Mouse (Mus musculus) hindbrain, embryonic 12.5 days (tissue): ENCODE results near the gene Best3. TPM values are rescaled to one million over a fixed set of nuclear protein-coding genes. Genes with fewer than 3 reads are reported as not detected.

Experiments used
- ATAC-seq: fragments of 200-750 bp; cut with Nextera tagmentation; 2 replicates; pipeline ENCODE4 v1.8.0; 2017; ENCODE audit warnings: moderate TSS enrichment; ENCODE audit not compliant: low FRiP score
- H3K27ac ChIP-seq: fragments of 300-500 bp; sonication (generic); 2 replicates; pipeline ENCODE4 v1.5.1; 2016; ENCODE audit warnings: mild to moderate bottlenecking
- H3K27me3 ChIP-seq: fragments of 300-500 bp; sonication (generic); 2 replicates; pipeline ENCODE4 v1.6.1; 2016; ENCODE audit warnings: mild to moderate bottlenecking
- H3K36me3 ChIP-seq: fragments of 300-500 bp; sonication (generic); 2 replicates; pipeline ENCODE4 v1.6.1; 2016; ENCODE audit warnings: mild to moderate bottlenecking
- H3K4me1 ChIP-seq: fragments of 300-500 bp; sonication (generic); 2 replicates; pipeline ENCODE4 v1.6.1; 2016
- H3K4me2 ChIP-seq: fragments of 300-500 bp; sonication (generic); replicated peaks from 2 replicates; pipeline ENCODE4 v1.6.1; 2016; ENCODE audit warnings: mild to moderate bottlenecking
- H3K4me3 ChIP-seq: fragments of 300-500 bp; sonication (generic); 2 replicates; pipeline ENCODE4 v1.5.1; 2016; ENCODE audit warnings: mild to moderate bottlenecking
- H3K9ac ChIP-seq: fragments of 300-500 bp; sonication (generic); 2 replicates; pipeline ENCODE4 v1.6.1; 2016; ENCODE audit warnings: mild to moderate bottlenecking, moderate library complexity
- H3K9me3 ChIP-seq: fragments of 300-500 bp; sonication (generic); replicated peaks from 2 replicates; pipeline ENCODE4 v1.6.1; 2016; ENCODE audit warnings: mild to moderate bottlenecking
- WGBS: fragments of 180-500 bp; shearing (Covaris S2); methylation state at CpG from one replicate; pipeline ENCODE4 v1.1.7; 2016; 5-methylcytosine and 5-hydroxymethylcytosine counted together
- polyA plus RNA-seq: library from polyadenylated mRNA; unstranded; fragments of >200 nt; fragmentation: Nextera tagmentation; extraction: Ambion mirVana; gene quantifications from 2 replicates; pipeline ENCODE4 v1.2.1, GENCODE M21; 2016

The Best3 gene
- polyA plus RNA-seq, 1 experiment from 2014 or later = 0.22 TPM

DNA sequence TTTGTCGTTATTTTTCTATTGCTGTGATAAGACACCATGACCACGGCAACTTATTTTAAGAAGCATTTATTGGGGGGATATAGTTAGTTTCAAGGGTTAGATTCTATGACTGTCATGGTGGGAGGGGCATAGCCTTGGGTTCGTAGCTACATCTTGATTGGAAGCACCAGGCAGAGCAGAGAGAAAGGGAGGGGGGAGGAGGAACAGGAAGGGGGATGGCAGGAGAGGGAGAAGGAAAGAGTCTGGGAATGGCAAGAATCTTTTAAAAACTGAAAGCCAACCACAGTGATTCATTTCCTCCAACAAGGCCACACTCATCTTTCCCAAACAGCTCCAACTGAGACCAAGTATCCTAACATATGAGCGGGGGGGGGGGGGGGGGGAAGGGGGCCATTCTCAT, 3.6 kb upstream of the Best3 start:
- H3K27ac ChIP-seq = no peak overlapping the region
- no peak overlapping the region for H3K9ac ChIP-seq
- no peak overlapping the region for H3K4me2 ChIP-seq
- 77% methylated on average over 4 of the region's 4 CpGs for WGBS
- H3K36me3 ChIP-seq = no peaks in the 10 kb centered on the region
- no peak for ATAC-seq
- H3K27me3 ChIP-seq = no peaks in the 10 kb centered on the region
- no peak overlapping the region for H3K4me3 ChIP-seq
- H3K4me1 ChIP-seq = peaks cover 10% of the 10 kb centered on the region
- no peaks in the 10 kb centered on the region for H3K9me3 ChIP-seq

- H3K4me1 ChIP-seq = peaks cover 10% of the 10 kb centered on the region
- H3K4me3 ChIP-seq = no peak overlapping the region
- no peak overlapping the region for H3K4me2 ChIP-seq
- H3K27me3 ChIP-seq = no peaks in the 10 kb centered on the region
- no peaks in the 10 kb centered on the region for H3K36me3 ChIP-seq
- no peak overlapping the region for H3K9ac ChIP-seq
- WGBS = 65% methylated on average over 12 of the region's 12 CpGs
- no peak overlapping the region for H3K27ac ChIP-seq
- H3K9me3 ChIP-seq = no peaks in the 10 kb centered on the region
- ATAC-seq = no peak
Measured at GRCm38 (mm10) chr10:116984836-116985235, 1.3 kb upstream of the Best3 start.

DNA sequence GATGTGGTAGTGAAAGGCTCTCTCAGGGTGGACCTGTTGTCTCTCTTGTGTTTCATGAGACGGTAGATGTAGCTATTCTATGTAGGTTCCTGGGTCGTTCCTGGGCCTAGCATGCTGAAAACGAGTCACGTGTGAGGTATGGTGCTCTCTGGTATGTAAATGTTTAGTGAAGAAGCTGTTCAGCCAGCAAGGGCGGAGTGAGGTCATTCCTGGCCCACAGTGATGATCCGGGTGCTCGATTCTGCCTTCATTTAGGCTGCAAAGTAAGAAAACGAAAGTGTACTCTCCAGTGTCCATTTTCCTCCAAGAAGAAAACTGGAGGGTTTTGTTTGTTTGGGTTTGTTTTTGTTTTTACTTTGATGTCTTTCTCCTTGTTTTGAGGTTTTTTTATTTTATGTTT, 7.9 kb downstream of the Best3 start:
- 89% methylated on average over 8 of the region's 8 CpGs for WGBS

DNA sequence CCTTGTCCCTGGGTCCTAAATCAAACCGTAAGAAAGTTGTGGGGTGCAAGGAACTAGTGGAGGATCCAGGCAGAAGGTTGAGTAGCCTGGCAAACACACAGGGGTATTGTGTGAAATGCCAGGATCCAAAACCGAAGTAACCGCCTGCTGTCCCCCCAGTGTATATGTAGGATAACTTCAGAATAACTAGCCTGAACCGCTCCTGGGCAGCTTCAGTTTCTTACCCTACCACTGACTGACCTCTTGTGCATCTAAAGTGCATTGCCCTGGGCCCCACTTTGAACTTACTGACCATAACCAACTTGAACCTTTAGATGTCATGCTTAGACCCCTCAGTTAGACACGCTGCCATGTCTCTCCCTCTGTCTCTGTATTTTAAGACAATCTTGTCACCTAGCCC, 9.0 kb downstream of the Best3 start:
- H3K4me2 ChIP-seq = no peak overlapping the region
- no peak overlapping the region for H3K9ac ChIP-seq
- no peak for ATAC-seq
- H3K27ac ChIP-seq = no peak overlapping the region
- H3K4me3 ChIP-seq = no peak overlapping the region
- no peaks in the 10 kb centered on the region for H3K36me3 ChIP-seq
- no peaks in the 10 kb centered on the region for H3K4me1 ChIP-seq
- H3K27me3 ChIP-seq = no peaks in the 10 kb centered on the region
- 84% methylated on average over 5 of the region's 5 CpGs for WGBS
- H3K9me3 ChIP-seq = no peaks in the 10 kb centered on the region

More for the DNA sequence above, 7.9 kb downstream of the Best3 start:
- no peak for ATAC-seq
- Histone ChIP-seq H3K9me3 (no peaks in the 10 kb centered on the region), H3K4me2 (no peak overlapping the region), H3K4me3 (no peak overlapping the region), H3K27me3 (no peaks in the 10 kb centered on the region), H3K9ac (no peak overlapping the region), H3K4me1 (no peaks in the 10 kb centered on the region), H3K36me3 (no peaks in the 10 kb centered on the region), H3K27ac (no peak overlapping the region)

DNA sequence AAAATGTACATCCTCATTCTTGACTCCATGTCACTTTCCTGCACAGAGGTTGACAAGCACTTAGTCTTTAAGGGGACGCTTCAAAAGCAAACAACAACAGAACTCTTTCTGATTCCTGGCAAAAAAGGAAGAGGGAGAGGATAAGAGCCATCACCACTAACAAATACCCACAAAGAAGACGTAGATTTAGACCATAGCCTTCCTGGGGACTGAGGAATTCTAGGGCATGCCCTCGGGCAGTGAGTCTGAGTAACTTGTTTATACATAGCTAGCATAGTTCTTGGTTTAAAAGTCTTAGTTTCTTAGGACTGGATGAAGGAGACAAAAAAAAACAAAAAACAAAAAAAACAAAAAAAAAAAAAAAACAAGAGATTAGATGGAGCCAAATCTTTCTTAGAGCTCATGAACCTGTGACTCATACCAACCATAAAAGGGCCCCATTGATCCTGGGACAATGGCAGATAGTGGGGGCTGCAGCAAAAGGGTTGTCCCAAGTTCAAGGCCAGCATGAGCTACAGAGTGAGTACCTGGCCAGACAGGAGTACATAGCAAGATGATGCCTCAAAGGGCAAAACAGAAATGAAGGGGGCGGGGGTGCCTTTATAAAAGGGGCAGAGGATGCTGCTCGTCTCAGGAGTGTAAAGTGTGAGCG, 9.6 kb downstream of the Best3 start:
- no peaks in the 10 kb centered on the region for H3K27me3 ChIP-seq
- H3K4me1 ChIP-seq = no peaks in the 10 kb centered on the region
- WGBS = 70% methylated on average over 6 of the region's 6 CpGs
- no peaks in the 10 kb centered on the region for H3K36me3 ChIP-seq
- H3K4me3 ChIP-seq = no peak overlapping the region
- no peak for ATAC-seq
- no peak overlapping the region for H3K9ac ChIP-seq
- H3K27ac ChIP-seq = no peak overlapping the region
- H3K9me3 ChIP-seq = no peaks in the 10 kb centered on the region
- no peak overlapping the region for H3K4me2 ChIP-seq

- Histone ChIP-seq H3K4me2 (no peak overlapping the region), H3K4me3 (no peak overlapping the region), H3K27ac (no peak overlapping the region), H3K9me3 (no peaks in the 10 kb centered on the region), H3K4me1 (no peaks in the 10 kb centered on the region), H3K36me3 (no peaks in the 10 kb centered on the region), H3K27me3 (no peaks in the 10 kb centered on the region), H3K9ac (no peak overlapping the region)
- 74% methylated on average over 6 of the region's 6 CpGs for WGBS
- no peak for ATAC-seq
Measured at GRCm38 (mm10) chr10:116996236-116996600, 10.1 kb downstream of the Best3 start.

GRCm38 (mm10) chr10:116998716-116999455, 12.8 kb downstream of the Best3 start:
- no peak overlapping the region for H3K4me3 ChIP-seq
- no peak overlapping the region for H3K4me2 ChIP-seq
- H3K27me3 ChIP-seq = no peaks in the 10 kb centered on the region
- no peak overlapping the region for H3K9ac ChIP-seq
- ATAC-seq = no peak
- no peak overlapping the region for H3K27ac ChIP-seq
- WGBS = 89% methylated on average over 17 of the region's 17 CpGs
- no peaks in the 10 kb centered on the region for H3K36me3 ChIP-seq
- no peaks in the 10 kb centered on the region for H3K4me1 ChIP-seq
- H3K9me3 ChIP-seq = no peaks in the 10 kb centered on the region

GRCm38 (mm10) chr10:117000975-117001374, 14.9 kb downstream of the Best3 start:
- Histone ChIP-seq H3K27ac (no peak overlapping the region), H3K9ac (no peak overlapping the region), H3K9me3 (no peaks in the 10 kb centered on the region), H3K27me3 (no peaks in the 10 kb centered on the region), H3K4me2 (no peak overlapping the region), H3K4me1 (peaks cover 7% of the 10 kb centered on the region; the same call in 1 of the 2 replicates), H3K4me3 (no peak overlapping the region), H3K36me3 (no peaks in the 10 kb centered on the region)
- 72% methylated on average over 12 of the region's 12 CpGs for WGBS
- no peak for ATAC-seq

GRCm38 (mm10) chr10:117004695-117005094, 18.6 kb downstream of the Best3 start:
- peak; percentile 46 for ATAC-seq
- Histone ChIP-seq H3K36me3 (no peaks in the 10 kb centered on the region), H3K27ac (no peak overlapping the region), H3K4me1 (peaks cover 9% of the 10 kb centered on the region; the same call in 1 of the 2 replicates), H3K4me2 (no peak overlapping the region), H3K27me3 (no peaks in the 10 kb centered on the region), H3K9me3 (no peaks in the 10 kb centered on the region), H3K9ac (no peak overlapping the region), H3K4me3 (no peak overlapping the region)
- WGBS = 60% methylated on average over 5 of the region's 5 CpGs

- no peaks in the 10 kb centered on the region for H3K9me3 ChIP-seq
- H3K27ac ChIP-seq = no peak overlapping the region
- H3K36me3 ChIP-seq = no peaks in the 10 kb centered on the region
- H3K4me3 ChIP-seq = no peak overlapping the region
- no peaks in the 10 kb centered on the region for H3K27me3 ChIP-seq
- no peak overlapping the region for H3K9ac ChIP-seq
- ATAC-seq = no peak
- H3K4me1 ChIP-seq = peaks cover 9% of the 10 kb centered on the region; the same call in 1 of the 2 replicates
- no peak overlapping the region for H3K4me2 ChIP-seq
- WGBS = 76% methylated on average over 12 of the region's 12 CpGs
Measured at GRCm38 (mm10) chr10:117005707-117006464, 19.8 kb downstream of the Best3 start.

- Histone ChIP-seq H3K4me3 (no peak overlapping the region), H3K4me2 (no peak overlapping the region), H3K9me3 (no peaks in the 10 kb centered on the region), H3K36me3 (no peaks in the 10 kb centered on the region), H3K4me1 (peaks cover 12% of the 10 kb centered on the region; the same call in 1 of the 2 replicates), H3K27ac (no peak overlapping the region), H3K9ac (no peak overlapping the region), H3K27me3 (no peaks in the 10 kb centered on the region)
- 89% methylated on average over 6 of the region's 6 CpGs for WGBS
- ATAC-seq = no peak
Measured at GRCm38 (mm10) chr10:117009691-117010090, 23.6 kb downstream of the Best3 start.

GRCm38 (mm10) chr10:117011047-117011446, 24.9 kb downstream of the Best3 start:
- 47% methylated on average over 8 of the region's 8 CpGs for WGBS
- H3K27ac ChIP-seq = no peak overlapping the region
- H3K36me3 ChIP-seq = no peaks in the 10 kb centered on the region
- no peaks in the 10 kb centered on the region for H3K27me3 ChIP-seq
- H3K4me1 ChIP-seq = peaks cover 6% of the 10 kb centered on the region; the same call in 1 of the 2 replicates
- H3K9ac ChIP-seq = no peak overlapping the region
- ATAC-seq = no peak
- H3K9me3 ChIP-seq = no peaks in the 10 kb centered on the region
- H3K4me2 ChIP-seq = no peak overlapping the region
- H3K4me3 ChIP-seq = no peak overlapping the region
